Mouse (Mus musculus) neural tube, embryonic 12.5 days (tissue): ENCODE data around the gene Plod3. TPM values are rescaled to one million over a fixed set of nuclear protein-coding genes. Genes with fewer than 3 reads are reported as not detected.

Source experiments
- ATAC-seq: fragments of 200-750 bp; cut with Nextera tagmentation; 2 replicates; pipeline ENCODE4 v1.8.0; 2017; ENCODE audit warnings: low read depth, mild to moderate bottlenecking, moderate TSS enrichment, moderate library complexity; ENCODE audit not compliant: low FRiP score
- H3K27ac ChIP-seq: fragments of 300-500 bp; sonication (generic); 2 replicates; pipeline ENCODE4 v1.5.1; 2016
- H3K27me3 ChIP-seq: fragments of 300-500 bp; sonication (generic); replicated peaks from 2 replicates; pipeline ENCODE4 v1.6.1; 2016; ENCODE audit warnings: mild to moderate bottlenecking
- H3K36me3 ChIP-seq: fragments of 300-500 bp; sonication (generic); 2 replicates; pipeline ENCODE4 v1.6.1; 2016; ENCODE audit warnings: mild to moderate bottlenecking
- H3K4me1 ChIP-seq: fragments of 300-500 bp; sonication (generic); 2 replicates; pipeline ENCODE4 v1.6.1; 2016
- H3K4me2 ChIP-seq: fragments of 300-500 bp; sonication (generic); replicated peaks from 2 replicates; pipeline ENCODE4 v1.6.1; 2016; ENCODE audit warnings: mild to moderate bottlenecking
- H3K4me3 ChIP-seq: fragments of 300-500 bp; sonication (generic); 2 replicates; pipeline ENCODE4 v1.5.1; 2016
- H3K9ac ChIP-seq: fragments of 300-500 bp; sonication (generic); 2 replicates; pipeline ENCODE4 v1.6.1; 2016; ENCODE audit warnings: mild to moderate bottlenecking
- H3K9me3 ChIP-seq: fragments of 300-500 bp; sonication (generic); 2 replicates; pipeline ENCODE4 v1.6.1; 2016; ENCODE audit warnings: mild to moderate bottlenecking
- WGBS: fragments of 180-500 bp; shearing (Covaris S2); methylation state at CpG from one replicate; pipeline ENCODE4 v1.1.7; 2016; 5-methylcytosine and 5-hydroxymethylcytosine counted together
- polyA plus RNA-seq: library from polyadenylated mRNA; unstranded; fragments of >200 nt; fragmentation: Nextera tagmentation; extraction: Ambion mirVana; gene quantifications from 2 replicates; pipeline ENCODE4 v1.2.1, GENCODE M21; 2016

Gene Plod3
- polyA plus RNA-seq, 1 experiment from 2014 or later = 39.8 TPM

GRCm38 (mm10) chr5:136953015-136953414, 33.8 kb upstream of the Plod3 start, which contains the start of gene Fis1:
Gene Fis1, plus strand, starts transcription at chr5:136953275.
- peaks cover 22% of the 10 kb centered on the region for H3K4me1 ChIP-seq
- H3K27me3 ChIP-seq = no peaks in the 10 kb centered on the region
- no peaks in the 10 kb centered on the region for H3K9me3 ChIP-seq
- H3K27ac ChIP-seq = no peak within 1 kb of the TSS; the same call in 1 of the 2 replicates
- peak within 1 kb of the TSS; percentile 78 for H3K4me2 ChIP-seq
- peaks cover 14% of the 10 kb centered on the region for H3K36me3 ChIP-seq
- WGBS = under 1% methylated on average over 23 of the region's 23 CpGs
- peak; percentile 97 for ATAC-seq
- H3K9ac ChIP-seq = peak within 1 kb of the TSS; percentile 78
- H3K4me3 ChIP-seq = peak within 1 kb of the TSS; percentile 69

DNA sequence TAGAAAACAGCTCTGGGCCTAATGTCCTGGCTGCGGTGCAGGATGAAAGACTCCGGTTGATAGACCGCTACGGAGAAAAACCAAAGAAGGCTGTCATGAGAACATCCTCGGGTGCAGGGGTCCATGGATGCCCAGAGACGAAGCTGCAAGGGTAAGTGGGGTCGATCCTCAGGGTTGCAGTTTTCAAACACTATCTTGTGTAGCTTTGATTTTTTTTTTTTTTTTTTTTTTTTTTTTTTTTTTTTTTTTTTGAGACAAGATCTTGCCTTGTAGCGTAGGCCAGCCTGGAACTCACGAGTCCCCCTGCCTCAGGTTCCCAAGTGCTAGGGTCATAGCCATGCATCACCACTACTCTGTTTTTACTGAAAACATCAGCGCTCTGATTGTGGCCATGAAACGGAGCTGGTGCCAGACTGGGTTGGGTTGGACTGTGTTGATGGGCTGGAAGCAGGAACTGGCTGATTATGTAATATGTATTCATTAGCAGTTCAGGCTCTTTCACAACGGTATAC, 33.3 kb upstream of the Plod3 start:
- Histone ChIP-seq H3K27me3 (no peaks in the 10 kb centered on the region), H3K9ac (peak overlapping the region; percentile 78), H3K36me3 (peaks cover 14% of the 10 kb centered on the region), H3K27ac (no peak overlapping the region; the same call in 1 of the 2 replicates), H3K4me1 (peaks cover 22% of the 10 kb centered on the region), H3K4me3 (peak overlapping the region; percentile 69), H3K9me3 (no peaks in the 10 kb centered on the region), H3K4me2 (peak overlapping the region; percentile 78)
- WGBS = 4% methylated on average over 12 of the region's 12 CpGs
- peak; percentile 31 for ATAC-seq

GRCm38 (mm10) chr5:136955622-136956021, 31.2 kb upstream of the Plod3 start:
- no peak overlapping the region for H3K9ac ChIP-seq
- peaks cover 14% of the 10 kb centered on the region for H3K36me3 ChIP-seq
- no peaks in the 10 kb centered on the region for H3K9me3 ChIP-seq
- 75% methylated on average over 4 of the region's 4 CpGs for WGBS
- H3K4me1 ChIP-seq = peaks cover 22% of the 10 kb centered on the region
- H3K4me2 ChIP-seq = no peak overlapping the region
- no peak overlapping the region for H3K4me3 ChIP-seq
- no peak for ATAC-seq
- no peaks in the 10 kb centered on the region for H3K27me3 ChIP-seq
- no peak overlapping the region for H3K27ac ChIP-seq

DNA sequence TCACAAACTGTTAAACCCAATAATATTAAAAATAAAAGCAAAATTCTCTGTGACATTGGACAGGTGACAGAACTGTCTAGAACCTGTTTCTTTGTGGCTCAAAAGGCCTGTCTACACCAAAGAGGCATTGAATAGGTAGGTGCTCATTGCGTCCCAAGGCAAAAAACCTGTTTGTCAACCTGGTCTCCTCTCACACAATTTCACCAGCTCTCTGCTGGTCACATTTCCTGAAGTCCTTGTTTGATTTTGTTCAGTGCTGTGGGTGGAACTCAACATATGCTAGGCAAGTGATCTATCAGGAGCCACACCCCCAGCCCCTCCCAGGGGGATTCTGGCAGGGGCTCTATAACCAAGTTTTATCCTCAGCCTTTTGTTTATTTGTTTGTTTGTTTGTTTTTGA, 29.6 kb upstream of the Plod3 start:
- WGBS = 86% methylated on average over 1 of the region's 1 CpGs
- H3K9ac ChIP-seq = no peak overlapping the region
- H3K27me3 ChIP-seq = no peaks in the 10 kb centered on the region
- no peak overlapping the region for H3K27ac ChIP-seq
- H3K4me2 ChIP-seq = no peak overlapping the region
- no peaks in the 10 kb centered on the region for H3K9me3 ChIP-seq
- no peak overlapping the region for H3K4me3 ChIP-seq
- ATAC-seq = no peak
- peaks cover 14% of the 10 kb centered on the region for H3K36me3 ChIP-seq
- peaks cover 29% of the 10 kb centered on the region for H3K4me1 ChIP-seq

DNA sequence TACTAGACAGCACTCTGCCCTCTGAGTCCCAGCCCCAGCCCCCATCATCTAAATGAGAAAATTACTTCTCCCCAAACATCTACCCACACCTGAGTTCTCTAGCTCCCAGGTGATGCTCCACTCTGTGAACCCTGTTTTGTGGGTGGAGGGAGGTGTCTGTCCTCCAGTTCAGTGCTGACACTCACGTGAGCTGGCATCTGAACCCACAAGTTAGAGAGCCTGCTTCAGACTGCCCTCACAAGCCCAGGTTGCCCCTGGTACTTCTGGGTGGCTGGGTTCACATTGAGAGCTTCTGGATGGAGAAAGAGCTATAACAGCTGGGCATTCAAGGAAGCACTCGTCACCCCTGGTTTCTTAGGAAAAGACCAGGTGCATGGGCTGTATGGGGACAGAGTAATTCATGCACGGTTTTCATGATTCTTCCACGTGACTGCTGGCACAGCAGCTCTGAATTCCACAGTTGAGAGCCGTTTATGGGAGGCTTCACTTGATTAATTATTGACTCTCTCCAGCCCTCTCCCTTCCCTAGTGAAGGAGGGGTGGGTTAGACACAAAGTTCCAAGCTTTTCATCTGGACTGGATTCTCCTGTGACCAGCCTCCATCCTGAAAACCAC, 27.7 kb upstream of the Plod3 start:
- no peak overlapping the region for H3K27ac ChIP-seq
- H3K36me3 ChIP-seq = peaks cover 26% of the 10 kb centered on the region
- no peaks in the 10 kb centered on the region for H3K27me3 ChIP-seq
- H3K4me3 ChIP-seq = no peak overlapping the region
- no peak overlapping the region for H3K9ac ChIP-seq
- H3K4me1 ChIP-seq = peaks cover 32% of the 10 kb centered on the region
- H3K4me2 ChIP-seq = no peak overlapping the region
- no peaks in the 10 kb centered on the region for H3K9me3 ChIP-seq
- ATAC-seq = no peak
- 67% methylated on average over 5 of the region's 5 CpGs for WGBS

- no peak for ATAC-seq
- no peaks in the 10 kb centered on the region for H3K27me3 ChIP-seq
- H3K4me1 ChIP-seq = peaks cover 23% of the 10 kb centered on the region
- H3K4me2 ChIP-seq = no peak overlapping the region
- H3K4me3 ChIP-seq = no peak overlapping the region
- no peak overlapping the region for H3K9ac ChIP-seq
- H3K9me3 ChIP-seq = no peaks in the 10 kb centered on the region
- 92% methylated on average over 6 of the region's 6 CpGs for WGBS
- H3K36me3 ChIP-seq = peaks cover 35% of the 10 kb centered on the region
- H3K27ac ChIP-seq = no peak overlapping the region
Measured at GRCm38 (mm10) chr5:136960053-136960452, 26.8 kb upstream of the Plod3 start.

DNA sequence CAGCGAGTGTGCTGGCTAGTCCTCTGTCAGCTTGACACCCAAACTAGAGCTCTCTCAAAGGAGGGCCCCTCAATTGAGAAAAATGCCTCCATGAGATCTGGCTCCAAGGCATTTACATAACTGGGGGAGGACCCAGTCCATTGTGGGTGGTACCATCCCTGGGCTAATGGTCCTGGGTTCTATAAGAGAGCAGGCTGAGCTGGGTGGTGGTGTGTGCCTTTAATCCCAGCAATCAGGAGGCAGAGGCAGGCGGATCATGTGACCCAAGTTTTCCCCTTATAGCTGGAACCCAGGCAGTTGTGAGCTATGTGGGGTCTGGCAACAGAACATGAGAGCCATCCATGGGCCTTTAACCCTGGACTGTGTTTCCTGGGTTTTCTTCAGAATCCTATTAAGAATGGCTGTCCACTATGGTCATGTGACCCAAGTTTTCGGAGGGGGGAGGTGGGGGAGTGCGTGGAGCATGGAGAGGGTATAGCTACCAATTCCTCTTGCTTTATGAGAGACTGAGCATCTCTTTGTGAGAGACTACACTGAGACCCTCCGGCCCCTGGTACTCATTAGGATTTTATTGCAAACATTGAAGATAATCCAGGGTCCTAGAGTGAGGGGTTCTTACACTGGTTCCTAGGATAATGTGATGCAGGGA, 25.4 kb upstream of the Plod3 start:
- 22% methylated on average over 5 of the region's 5 CpGs for WGBS
- ATAC-seq = peak; percentile 29; the same call in 1 of the 2 replicates
- Histone ChIP-seq H3K4me1 (peaks cover 25% of the 10 kb centered on the region), H3K27ac (peak overlapping the region; percentile 8; the same call in 1 of the 2 replicates), H3K36me3 (peaks cover 48% of the 10 kb centered on the region), H3K4me2 (peak overlapping the region; percentile 84), H3K27me3 (no peaks in the 10 kb centered on the region), H3K4me3 (peak overlapping the region; percentile 51), H3K9ac (peak overlapping the region; percentile 63), H3K9me3 (no peaks in the 10 kb centered on the region)

GRCm38 (mm10) chr5:136961983-136962461, 24.8 kb upstream of the Plod3 start:
- peak; percentile 93 for ATAC-seq
- peak overlapping the region; percentile 34; the same call in 1 of the 2 replicates for H3K27ac ChIP-seq
- peak overlapping the region; percentile 63 for H3K9ac ChIP-seq
- H3K4me2 ChIP-seq = peak overlapping the region; percentile 84
- H3K36me3 ChIP-seq = peaks cover 48% of the 10 kb centered on the region
- H3K9me3 ChIP-seq = no peaks in the 10 kb centered on the region
- under 1% methylated on average over 20 of the region's 20 CpGs for WGBS
- no peaks in the 10 kb centered on the region for H3K27me3 ChIP-seq
- peak overlapping the region; percentile 51 for H3K4me3 ChIP-seq
- H3K4me1 ChIP-seq = peaks cover 28% of the 10 kb centered on the region

DNA sequence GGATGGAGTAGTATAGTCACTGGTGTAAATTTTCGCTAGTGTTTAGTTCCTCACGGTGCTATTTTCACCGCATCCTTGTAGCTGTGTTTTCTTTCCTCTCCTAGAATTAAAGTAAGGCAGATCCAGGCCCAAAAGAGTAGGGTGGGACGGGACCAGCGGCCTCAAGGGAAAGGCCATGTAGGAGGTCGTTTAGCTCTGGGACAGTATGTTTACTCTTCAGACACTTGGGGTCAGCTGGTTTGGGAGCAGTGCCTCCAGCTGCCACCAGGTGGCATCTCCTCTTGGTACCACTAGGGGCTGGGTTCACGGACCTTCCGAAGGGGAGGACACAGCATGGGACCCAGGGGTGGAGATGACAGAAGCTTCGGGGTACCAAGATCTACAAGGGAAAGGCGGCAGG, 24.3 kb upstream of the Plod3 start:
- WGBS = 2% methylated on average over 10 of the region's 10 CpGs
- H3K27ac ChIP-seq = peak overlapping the region; percentile 34; the same call in 1 of the 2 replicates
- peak; percentile 79 for ATAC-seq
- peaks cover 28% of the 10 kb centered on the region for H3K4me1 ChIP-seq
- peak overlapping the region; percentile 84 for H3K4me2 ChIP-seq
- H3K9ac ChIP-seq = peak overlapping the region; percentile 63
- peak overlapping the region; percentile 51 for H3K4me3 ChIP-seq
- no peaks in the 10 kb centered on the region for H3K9me3 ChIP-seq
- peaks cover 44% of the 10 kb centered on the region for H3K36me3 ChIP-seq
- H3K27me3 ChIP-seq = no peaks in the 10 kb centered on the region

DNA sequence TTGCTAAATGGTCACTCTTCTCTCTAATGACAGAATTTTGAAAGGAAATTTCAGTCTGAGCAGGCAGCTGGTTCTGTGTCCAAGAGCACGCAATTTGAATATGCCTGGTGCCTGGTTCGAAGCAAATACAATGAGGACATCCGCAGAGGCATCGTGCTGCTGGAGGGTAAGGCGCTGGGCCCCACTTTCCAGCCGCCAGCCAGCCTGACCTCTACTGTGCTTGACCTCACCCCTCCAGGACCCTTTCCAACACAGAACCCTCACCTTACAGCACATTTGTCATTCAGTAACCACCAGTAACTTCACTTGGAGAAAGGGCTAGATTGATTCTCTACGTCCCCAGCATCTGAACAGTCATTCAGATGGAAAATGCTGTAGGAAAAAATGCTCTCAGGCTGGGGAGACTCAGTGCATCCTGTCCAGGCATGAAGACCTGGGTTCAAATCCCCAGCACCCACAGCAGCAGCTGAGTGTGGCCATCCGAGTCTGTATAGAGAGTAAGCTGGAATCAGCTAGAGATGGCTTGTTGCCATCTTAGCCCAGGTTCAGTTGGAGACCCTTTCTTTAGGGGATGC, 23.8 kb upstream of the Plod3 start:
- peaks cover 44% of the 10 kb centered on the region for H3K36me3 ChIP-seq
- 76% methylated on average over 8 of the region's 8 CpGs for WGBS
- H3K9me3 ChIP-seq = no peaks in the 10 kb centered on the region
- no peak overlapping the region for H3K27ac ChIP-seq
- no peak for ATAC-seq
- peak overlapping the region; percentile 51 for H3K4me3 ChIP-seq
- no peaks in the 10 kb centered on the region for H3K27me3 ChIP-seq
- peaks cover 28% of the 10 kb centered on the region for H3K4me1 ChIP-seq
- H3K9ac ChIP-seq = peak overlapping the region; percentile 63
- peak overlapping the region; percentile 84 for H3K4me2 ChIP-seq

DNA sequence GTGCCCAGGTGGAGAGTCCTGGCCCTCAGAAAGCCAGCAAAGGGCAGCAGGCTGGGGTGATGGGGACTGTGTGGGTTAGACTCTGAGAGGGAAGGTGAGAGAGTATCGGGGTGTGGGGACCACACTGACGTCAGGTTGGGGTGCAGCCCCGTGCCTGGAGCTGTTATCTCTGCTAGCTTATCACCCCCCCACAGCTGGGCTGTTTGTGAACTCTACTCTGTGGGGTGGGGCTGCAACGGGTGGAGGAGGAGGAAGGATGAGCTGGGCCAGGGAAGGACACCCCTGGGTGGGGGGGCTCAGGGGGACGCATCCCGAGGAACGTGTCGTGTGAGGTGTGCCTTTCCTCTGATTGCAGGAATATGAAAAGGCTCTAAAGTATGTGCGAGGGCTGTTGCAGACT, 21.6 kb upstream of the Plod3 start:
- Histone ChIP-seq H3K27me3 (no peaks in the 10 kb centered on the region), H3K4me3 (no peak overlapping the region), H3K4me1 (peaks cover 28% of the 10 kb centered on the region), H3K9me3 (no peaks in the 10 kb centered on the region), H3K36me3 (peaks cover 49% of the 10 kb centered on the region), H3K9ac (no peak overlapping the region), H3K27ac (no peak overlapping the region), H3K4me2 (no peak overlapping the region)
- WGBS = 96% methylated on average over 9 of the region's 9 CpGs
- no peak for ATAC-seq

- 93% methylated on average over 8 of the region's 8 CpGs for WGBS
- H3K4me1 ChIP-seq = peaks cover 28% of the 10 kb centered on the region
- H3K4me2 ChIP-seq = no peak overlapping the region
- no peaks in the 10 kb centered on the region for H3K9me3 ChIP-seq
- no peak overlapping the region for H3K9ac ChIP-seq
- H3K4me3 ChIP-seq = no peak overlapping the region
- H3K27me3 ChIP-seq = no peaks in the 10 kb centered on the region
- no peak overlapping the region for H3K27ac ChIP-seq
- H3K36me3 ChIP-seq = peaks cover 49% of the 10 kb centered on the region
- no peak for ATAC-seq
Measured at GRCm38 (mm10) chr5:136965686-136966085, 21.1 kb upstream of the Plod3 start.
